Mouse (Mus musculus) MEL (cell line): ENCODE results near the gene Mrvi1.

Experiments
- CTCF ChIP-seq, 3 experiments: IDR thresholded peaks in 2 of 3; conservative IDR thresholded peaks in 1 of 3; 2 replicates each; pipeline ENCODE4 v1.5.1; 2011 to 2012; ENCODE audit warnings: low read length in 3 of 3, low read depth in 2 of 3, mild to moderate bottlenecking in 2 of 3, improper control_type of control experiment in 1 of 3, inconsistent platforms in 1 of 3, mixed read lengths in 1 of 3, moderate library complexity in 1 of 3; ENCODE audit not compliant: control insufficient read depth in 1 of 3, insufficient read depth in 1 of 3, poor library complexity in 1 of 3, severe bottlenecking in 1 of 3
- JUND ChIP-seq: IDR thresholded peaks from 2 replicates; pipeline ENCODE4 v1.6.1; 2011; ENCODE audit warnings: low read depth, mild to moderate bottlenecking, improper control_type of control experiment, low read length
- KAT2A ChIP-seq: conservative IDR thresholded peaks from 2 replicates; pipeline ENCODE4 v1.6.1; 2012; ENCODE audit warnings: low read depth, low read length, improper control_type of control experiment, inconsistent platforms
- MAX ChIP-seq: IDR thresholded peaks from 2 replicates; pipeline ENCODE4 v1.6.1; 2011; ENCODE audit warnings: low read length, improper control_type of control experiment
- POLR2A ChIP-seq, 2 experiments: IDR thresholded peaks; 2 replicates each; pipeline ENCODE4 v1.6.1; 2011 to 2012; ENCODE audit warnings: low read length in 2 of 2, mild to moderate bottlenecking in 2 of 2, control low read depth in 1 of 2, improper control_type of control experiment in 1 of 2, low read depth in 1 of 2, moderate library complexity in 1 of 2; ENCODE audit not compliant: control insufficient read depth in 1 of 2, insufficient read depth in 1 of 2, poor library complexity in 1 of 2
- TAL1 ChIP-seq: IDR thresholded peaks from 2 replicates; pipeline ENCODE4 v1.6.1; 2012; ENCODE audit warnings: mild to moderate bottlenecking, inconsistent platforms, low read length, moderate library complexity, mixed read lengths
- TBP ChIP-seq: IDR thresholded peaks from 2 replicates; pipeline ENCODE4 v1.8.0; 2011; ENCODE audit warnings: low read depth, low read length, improper control_type of control experiment
- USF1 ChIP-seq: IDR thresholded peaks from 2 replicates; pipeline ENCODE4 v1.6.1; 2014; ENCODE audit warnings: low read depth, mild to moderate bottlenecking, inconsistent platforms, low read length, improper control_type of control experiment, moderate library complexity
- ZMIZ1 ChIP-seq: IDR thresholded peaks from 2 replicates; pipeline ENCODE4 v1.6.1; 2012; ENCODE audit warnings: low read depth, mild to moderate bottlenecking, inconsistent platforms, low read length, improper control_type of control experiment, moderate library complexity

DNA sequence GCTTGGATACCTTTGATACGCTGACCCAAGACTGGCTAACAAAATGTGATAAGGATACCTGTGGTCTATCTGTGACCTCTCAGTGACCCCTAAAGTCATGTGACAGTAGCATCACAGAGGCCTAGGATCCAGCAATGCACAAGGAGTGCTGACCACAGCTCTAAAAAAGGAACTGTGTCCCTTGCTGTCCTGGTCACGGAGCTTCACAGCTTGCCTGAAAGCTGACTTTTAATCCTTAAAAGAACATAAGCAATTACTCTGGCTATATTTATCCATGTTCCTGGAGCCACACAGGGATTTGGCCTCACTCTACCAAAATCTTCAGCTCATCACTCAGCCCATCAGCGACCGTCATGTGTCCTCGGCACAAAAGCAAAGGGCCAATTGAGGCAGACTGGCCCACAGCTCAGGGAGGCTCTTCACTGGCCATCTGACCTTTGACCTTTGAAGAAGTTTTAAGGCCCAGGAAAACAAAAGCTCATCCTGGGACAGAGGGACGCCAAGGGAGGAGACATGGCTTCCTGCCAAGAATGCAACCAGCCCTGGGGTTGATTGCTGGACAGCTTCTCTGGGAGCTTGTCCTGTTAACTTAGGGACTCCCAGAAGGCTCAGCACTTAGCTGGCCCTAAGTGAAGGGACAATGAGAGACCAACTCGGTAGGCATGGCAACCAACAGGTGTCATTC is 3.5 kb upstream of the Mrvi1 start:
- TF ChIP-seq TAL1 = no peak
- TF ChIP-seq CTCF (IDR thresholded peaks at IDR 0.05 in 2 of 3, conservative IDR thresholded peaks at IDR 0.05 in 1 of 3; ENCODE audit: control insufficient read depth in 1 of 3, insufficient read depth in 1 of 3, low read depth in 2 of 3, low read length in 3 of 3, poor library complexity in 1 of 3, severe bottlenecking in 1 of 3) = no peak
- no peak for TF ChIP-seq ZMIZ1
- no peak for TF ChIP-seq JUND
- TF ChIP-seq USF1 = no peak
- no peak for TF ChIP-seq POLR2A (IDR thresholded peaks at IDR 0.05; ENCODE audit: control insufficient read depth in 1 of 2, insufficient read depth in 1 of 2, low read depth in 1 of 2, low read length in 2 of 2, poor library complexity in 1 of 2)
- no peak for TF ChIP-seq TBP
- TF ChIP-seq MAX = no peak
- TF ChIP-seq KAT2A = no peak
